Mouse (Mus musculus) lung, embryonic 14.5 days (tissue): ENCODE results near the gene Snrpd3. TPM values are rescaled to one million over a fixed set of nuclear protein-coding genes. Genes with fewer than 3 reads are reported as not detected.

ENCODE experiments used
- ATAC-seq: fragments of 200-750 bp; cut with Nextera tagmentation; 2 replicates; pipeline ENCODE4 v1.8.0; 2017; ENCODE audit warnings: mild to moderate bottlenecking, moderate TSS enrichment, moderate library complexity; ENCODE audit not compliant: insufficient read depth
- DNase-seq: peaks from one replicate; pipeline ENCODE4 v3.0.0-alpha.2; 2015
- H3K27ac ChIP-seq: fragments of 300-500 bp; sonication (generic); 2 replicates; pipeline ENCODE4 v1.5.1; 2014; ENCODE audit warnings: low read depth, mild to moderate bottlenecking, moderate library complexity
- H3K27me3 ChIP-seq: fragments of 300-500 bp; sonication (generic); 2 replicates; pipeline ENCODE4 v1.6.1; 2014; ENCODE audit warnings: low read length, control low read depth; ENCODE audit not compliant: insufficient read depth
- H3K36me3 ChIP-seq: fragments of 300-500 bp; sonication (generic); 2 replicates; pipeline ENCODE4 v1.6.1; 2014; ENCODE audit warnings: control low read depth; ENCODE audit not compliant: insufficient read depth
- H3K4me1 ChIP-seq: fragments of 300-500 bp; sonication (generic); 2 replicates; pipeline ENCODE4 v1.6.1; 2014; ENCODE audit warnings: antibody characterized with exemption, control low read depth; ENCODE audit not compliant: insufficient read depth
- H3K4me2 ChIP-seq: fragments of 300-500 bp; sonication (generic); 2 replicates; pipeline ENCODE4 v1.6.1; 2014; ENCODE audit warnings: mild to moderate bottlenecking
- H3K4me3 ChIP-seq: fragments of 300-500 bp; sonication (generic); 2 replicates; pipeline ENCODE4 v1.5.1; 2014; ENCODE audit warnings: low read depth, low read length
- H3K9ac ChIP-seq: fragments of 300-500 bp; sonication (generic); 2 replicates; pipeline ENCODE4 v1.6.1; 2014
- H3K9me3 ChIP-seq: fragments of 300-500 bp; sonication (generic); 2 replicates; pipeline ENCODE4 v1.6.1; 2016; ENCODE audit warnings: low read depth, low read length, control low read depth
- CTCF ChIP-seq: IDR thresholded peaks from 2 replicates; pipeline ENCODE4 v1.5.1; 2016; ENCODE audit warnings: antibody characterized with exemption, low read depth
- WGBS: fragments of 180-500 bp; shearing (Covaris S2); extraction: QIAGEN DNeasy Blood & Tissue Kit; methylation state at CpG from one replicate; pipeline ENCODE4 v1.1.7; 2014; 5-methylcytosine and 5-hydroxymethylcytosine counted together
- polyA plus RNA-seq: library from polyadenylated mRNA; unstranded; fragments of >200 nt; fragmentation: Nextera tagmentation; extraction: Ambion mirVana; gene quantifications from 2 replicates; pipeline ENCODE4 v1.2.1, GENCODE M21; 2014

The Snrpd3 gene
- polyA plus RNA-seq, 1 experiment from 2014 or later = 202 TPM

GRCm38 (mm10) chr10:75482271-75482670 is 35.1 kb upstream of the Snrpd3 start:
- H3K36me3 ChIP-seq = no peaks in the 10 kb centered on the region
- no peak overlapping the region for H3K4me3 ChIP-seq
- H3K4me1 ChIP-seq = no peaks in the 10 kb centered on the region
- H3K9ac ChIP-seq = no peak overlapping the region
- no peak overlapping the region for H3K27ac ChIP-seq
- TF ChIP-seq CTCF = no peak
- no peak overlapping the region for H3K4me2 ChIP-seq
- DNase-seq (no peak), ATAC-seq (no peak)
- no peaks in the 10 kb centered on the region for H3K9me3 ChIP-seq
- WGBS = 78% methylated on average over 5 of the region's 5 CpGs
- no peaks in the 10 kb centered on the region for H3K27me3 ChIP-seq

- no peaks in the 10 kb centered on the region for H3K36me3 ChIP-seq
- H3K4me2 ChIP-seq = no peak overlapping the region
- H3K27me3 ChIP-seq = no peaks in the 10 kb centered on the region
- H3K27ac ChIP-seq = no peak overlapping the region
- H3K9me3 ChIP-seq = no peaks in the 10 kb centered on the region
- DNase-seq (no peak), ATAC-seq (no peak)
- H3K4me1 ChIP-seq = no peaks in the 10 kb centered on the region
- H3K9ac ChIP-seq = no peak overlapping the region
- no peak overlapping the region for H3K4me3 ChIP-seq
- WGBS = 78% methylated on average over 11 of the region's 11 CpGs
- no peak for TF ChIP-seq CTCF
Measured at GRCm38 (mm10) chr10:75482919-75483483, 34.4 kb upstream of the Snrpd3 start.

- Histone ChIP-seq H3K27ac (no peak overlapping the region), H3K36me3 (no peaks in the 10 kb centered on the region), H3K4me3 (no peak overlapping the region), H3K4me2 (no peak overlapping the region), H3K9ac (no peak overlapping the region), H3K27me3 (no peaks in the 10 kb centered on the region), H3K9me3 (no peaks in the 10 kb centered on the region), H3K4me1 (no peaks in the 10 kb centered on the region)
- DNase-seq = no peak
- WGBS = 89% methylated on average over 6 of the region's 6 CpGs
- no peak for ATAC-seq
- no peak for TF ChIP-seq CTCF
Measured at GRCm38 (mm10) chr10:75484066-75484465, 33.3 kb upstream of the Snrpd3 start.

GRCm38 (mm10) chr10:75484767-75485166 is 32.6 kb upstream of the Snrpd3 start:
- DNase-seq (no peak), ATAC-seq (no peak)
- no peak for TF ChIP-seq CTCF
- H3K4me1 ChIP-seq = no peaks in the 10 kb centered on the region
- no peak overlapping the region for H3K27ac ChIP-seq
- H3K9ac ChIP-seq = no peak overlapping the region
- 56% methylated on average over 6 of the region's 6 CpGs for WGBS
- H3K27me3 ChIP-seq = no peaks in the 10 kb centered on the region
- no peak overlapping the region for H3K4me2 ChIP-seq
- H3K4me3 ChIP-seq = no peak overlapping the region
- H3K9me3 ChIP-seq = no peaks in the 10 kb centered on the region
- H3K36me3 ChIP-seq = no peaks in the 10 kb centered on the region

- H3K27me3 ChIP-seq = no peaks in the 10 kb centered on the region
- peak; percentile 96 for TF ChIP-seq CTCF
- H3K27ac ChIP-seq = no peak overlapping the region
- H3K4me1 ChIP-seq = no peaks in the 10 kb centered on the region
- DNase-seq (peak; percentile 91), ATAC-seq (peak; percentile 69; the same call in 1 of the 2 replicates)
- H3K36me3 ChIP-seq = no peaks in the 10 kb centered on the region
- WGBS = 50% methylated on average over 9 of the region's 9 CpGs
- no peaks in the 10 kb centered on the region for H3K9me3 ChIP-seq
- no peak overlapping the region for H3K9ac ChIP-seq
- H3K4me3 ChIP-seq = no peak overlapping the region
- H3K4me2 ChIP-seq = no peak overlapping the region
Measured at GRCm38 (mm10) chr10:75486086-75486979, 31.0 kb upstream of the Snrpd3 start.

GRCm38 (mm10) chr10:75487131-75487530 is 30.2 kb upstream of the Snrpd3 start:
- H3K4me1 ChIP-seq = no peaks in the 10 kb centered on the region
- H3K4me3 ChIP-seq = no peak overlapping the region
- no peaks in the 10 kb centered on the region for H3K27me3 ChIP-seq
- 57% methylated on average over 3 of the region's 3 CpGs for WGBS
- no peak for TF ChIP-seq CTCF
- ATAC-seq (no peak), DNase-seq (no peak)
- no peaks in the 10 kb centered on the region for H3K9me3 ChIP-seq
- H3K27ac ChIP-seq = no peak overlapping the region
- no peak overlapping the region for H3K9ac ChIP-seq
- no peaks in the 10 kb centered on the region for H3K36me3 ChIP-seq
- H3K4me2 ChIP-seq = no peak overlapping the region

GRCm38 (mm10) chr10:75489522-75489921 is 27.8 kb upstream of the Snrpd3 start:
- Histone ChIP-seq H3K9ac (no peak overlapping the region), H3K4me1 (no peaks in the 10 kb centered on the region), H3K4me3 (no peak overlapping the region), H3K9me3 (no peaks in the 10 kb centered on the region), H3K4me2 (no peak overlapping the region), H3K27ac (no peak overlapping the region), H3K36me3 (no peaks in the 10 kb centered on the region), H3K27me3 (no peaks in the 10 kb centered on the region)
- no peak for DNase-seq
- ATAC-seq = no peak
- 69% methylated on average over 2 of the region's 2 CpGs for WGBS
- TF ChIP-seq CTCF = no peak
